In the genomic region with DNA sequence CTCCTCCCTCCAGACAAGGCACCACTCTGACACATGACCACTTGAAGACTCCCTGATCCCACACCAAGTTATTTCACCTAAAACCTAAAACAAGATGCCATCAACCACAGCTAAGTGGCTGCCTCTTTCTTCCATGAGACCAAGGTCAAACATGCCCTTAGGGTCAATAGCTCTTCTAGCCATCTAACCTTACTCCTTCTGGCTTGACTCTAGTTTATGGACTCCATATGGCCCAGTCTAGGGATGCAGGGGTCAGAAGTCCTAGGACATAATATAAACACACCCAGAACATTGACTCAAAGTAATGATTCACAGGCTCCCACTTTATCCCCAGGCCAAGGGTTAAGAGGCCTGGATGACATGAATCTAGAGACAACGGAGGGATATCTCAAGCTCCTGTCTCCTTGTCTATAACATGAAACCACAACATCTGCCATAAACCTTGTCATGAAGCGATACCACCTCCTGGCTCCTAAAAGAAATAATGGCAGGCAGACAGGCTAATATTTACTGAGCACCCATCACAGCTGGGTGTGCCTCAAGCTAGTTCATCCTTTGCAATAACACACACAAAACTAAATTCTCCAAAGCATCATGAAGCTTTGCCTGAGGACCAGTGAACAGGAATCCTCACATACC, we compare ENCODE assay signal across 11 mouse cellular contexts.
DNase-seq lines count a peak whose midpoint lies in the region; ATAC-seq and TF ChIP-seq lines count a peak whose summit lies in the region.
"Had no signal": no experiment of that assay in that cellular context is flagged by ENCODE, and none has a peak within 500 bp of the region (broad histone marks: within the 10 kb centered on the region; RNA-seq: fewer than 3 reads in every experiment).

No protein-coding gene starts in this region.

- no peaks in the 10 kb centered on the region for H3K27me3 ChIP-seq in kidney, embryonic 16.5 days (ENCODE audit: insufficient read depth, low read length)
- H3K27me3 ChIP-seq in liver, postnatal 0 days (ENCODE audit: insufficient read depth, low read length), result no peaks in the 10 kb centered on the region
- H3K27me3 ChIP-seq: midbrain, embryonic 15.5 days had no signal

- H3K4me2 ChIP-seq in kidney, embryonic 16.5 days (replicated peaks; ENCODE audit: low read depth, low read length), result no peak overlapping the region
- peak overlapping the region; percentile 69 for H3K4me2 ChIP-seq in liver, postnatal 0 days (ENCODE audit: low read depth, low read length)
- H3K4me2 ChIP-seq: midbrain, embryonic 15.5 days had no signal

- peaks cover 42% of the 10 kb centered on the region for H3K4me1 ChIP-seq in kidney, embryonic 16.5 days (ENCODE audit: insufficient read depth, low read length)
- H3K4me1 ChIP-seq in embryonic fibroblast, embryonic 13.5 days (ENCODE audit: control insufficient read depth, insufficient read depth, low read length), result peaks cover 35% of the 10 kb centered on the region
- H3K4me1 ChIP-seq in liver, postnatal 0 days (ENCODE audit: insufficient read depth), result peaks cover 66% of the 10 kb centered on the region
- H3K4me1 ChIP-seq: midbrain, embryonic 15.5 days had no signal

- H3K9me3 ChIP-seq in kidney, embryonic 16.5 days (ENCODE audit: low read length), result no peaks in the 10 kb centered on the region
- no peaks in the 10 kb centered on the region for H3K9me3 ChIP-seq in liver, postnatal 0 days (ENCODE audit: low read length)
- H3K9me3 ChIP-seq: midbrain, embryonic 15.5 days had no signal

- peak; percentile 8 to 59 for DNase-seq in adrenal gland, adult (ENCODE audit: inconsistent age in 2 of 2, low spot score in 1 of 2)
- no peak for DNase-seq in adrenal gland, adult 18-20 months (ENCODE audit: low spot score in 2 of 2)
- DNase-seq in kidney, postnatal 10 days, result no peak
- no peak for DNase-seq in liver, postnatal 0 days
- no peak for DNase-seq in urinary bladder, postnatal 4 days (ENCODE audit: low spot score in 2 of 2)
- DNase-seq in cerebellum, adult 9-10 months, result no peak
- DNase-seq: cerebellum, adult 18-20 months; right cerebral cortex, postnatal 14 days had no signal

- no peak for TF ChIP-seq EP300 in liver, postnatal 0 days (IDR thresholded peaks at IDR 0.05; ENCODE audit: low read depth)

- H3K9ac ChIP-seq in kidney, embryonic 16.5 days (replicated peaks; ENCODE audit: low read length), result peak overlapping the region; percentile 27; the same call in 1 of the 2 replicates
- peak overlapping the region; percentile 59 for H3K9ac ChIP-seq in liver, postnatal 0 days (replicated peaks)
- H3K9ac ChIP-seq: midbrain, embryonic 15.5 days had no signal

- H3K4me3 ChIP-seq in kidney, embryonic 16.5 days (ENCODE audit: low read length), result no peak overlapping the region
- H3K4me3 ChIP-seq in embryonic fibroblast, embryonic 13.5 days (ENCODE audit: insufficient read depth, low read length), result no peak overlapping the region
- H3K4me3 ChIP-seq in liver, postnatal 0 days (ENCODE audit: low read depth, low read length), result peak overlapping the region; percentile 42
- H3K4me3 ChIP-seq: midbrain, embryonic 15.5 days had no signal

- 0 out of 2 replicates have a peak, but pooled peaks have one; percentile 17 for ATAC-seq in kidney, embryonic 16.5 days (ENCODE audit: low FRiP score, low TSS enrichment)
- ATAC-seq in liver, postnatal 0 days, result peak; percentile 38
- ATAC-seq: midbrain, embryonic 15.5 days had no signal

- peak overlapping the region; percentile 84 for H3K27ac ChIP-seq in kidney, embryonic 16.5 days (ENCODE audit: low read length)
- peak overlapping the region; percentile 29; the same call in 1 of the 2 replicates for H3K27ac ChIP-seq in embryonic fibroblast, embryonic 13.5 days (ENCODE audit: insufficient read depth, low read length)
- peak overlapping the region; percentile 79 for H3K27ac ChIP-seq in liver, postnatal 0 days (ENCODE audit: low read depth)
- H3K27ac ChIP-seq: midbrain, embryonic 15.5 days had no signal

- TF ChIP-seq CTCF in embryonic fibroblast, embryonic 13.5 days (IDR thresholded peaks at IDR 0.05; ENCODE audit: borderline replicate concordance, insufficient read depth, low read length), result no peak
- no peak for TF ChIP-seq CTCF in liver, postnatal 0 days (IDR thresholded peaks at IDR 0.05; ENCODE audit: low read depth)

- 44% methylated on average over 2 of the region's 2 CpGs for WGBS in kidney, embryonic 16.5 days
- WGBS in liver, postnatal 0 days (ENCODE audit: insufficient replicate concordance), result 38% methylated on average over 2 of the region's 2 CpGs

- TF ChIP-seq POLR2A in embryonic fibroblast, embryonic 13.5 days (IDR thresholded peaks at IDR 0.05; ENCODE audit: low read depth, low read length), result no peak

- peaks cover 6% of the 10 kb centered on the region for H3K36me3 ChIP-seq in kidney, embryonic 16.5 days (ENCODE audit: insufficient read depth, low read length)
- peaks cover 23% of the 10 kb centered on the region for H3K36me3 ChIP-seq in liver, postnatal 0 days (replicated peaks; ENCODE audit: insufficient read depth, low read length)
- H3K36me3 ChIP-seq: midbrain, embryonic 15.5 days had no signal

Comparison
In these comparisons a context has a peak if more than half of its experiments do, and no peak if none do; other contexts are left out.
1. DNase-seq: peak in adrenal gland, adult (2 of 2); none in adrenal gland, adult 18-20 months (0 of 2), kidney, postnatal 10 days (single experiment), liver, postnatal 0 days (single experiment), urinary bladder, postnatal 4 days (0 of 2) and cerebellum, adult 9-10 months (single experiment).
2. H3K27ac ChIP-seq: peak in every context shown above with its lines; median percentile 84 in kidney, embryonic 16.5 days; 79 in liver, postnatal 0 days; 29 in embryonic fibroblast, embryonic 13.5 days.